Mouse (Mus musculus) liver, adult (tissue): ENCODE measurements around the gene Haus5.

Experiments
- GATA4 ChIP-seq: IDR thresholded peaks from 2 replicates; pipeline ENCODE4 v1.6.1; 2014; ENCODE audit warnings: mild to moderate bottlenecking, low read length; ENCODE audit not compliant: insufficient replicate concordance

Haus5 gene

GRCm38 (mm10) chr7:30639083-30639482 is 25.7 kb downstream of the Haus5 start:
- TF ChIP-seq GATA4 = no peak

GRCm38 (mm10) chr7:30636395-30636794 is 28.4 kb downstream of the Haus5 start:
- TF ChIP-seq GATA4 = no peak

- no peak for TF ChIP-seq GATA4
Observed at GRCm38 (mm10) chr7:30635752-30636151, 29.0 kb downstream of the Haus5 start, which contains the start of gene Etv2. Gene Etv2, minus strand, starts transcription at chr7:30635852.

GRCm38 (mm10) chr7:30634621-30635020 is 30.2 kb downstream of the Haus5 start:
- no peak for TF ChIP-seq GATA4

- TF ChIP-seq GATA4 = no peak
Observed at GRCm38 (mm10) chr7:30633762-30634412, 30.9 kb downstream of the Haus5 start.

GRCm38 (mm10) chr7:30629013-30629412 is 35.8 kb downstream of the Haus5 start:
- TF ChIP-seq GATA4 = no peak

- TF ChIP-seq GATA4 = no peak
Observed at GRCm38 (mm10) chr7:30626647-30627046, 38.1 kb downstream of the Haus5 start.

GRCm38 (mm10) chr7:30625530-30626384 is 39.0 kb downstream of the Haus5 start, which contains the start of gene Cox6b1:
Gene Cox6b1, minus strand, starts transcription at chr7:30626151.
- TF ChIP-seq GATA4 = no peak; the same call in 1 of the 2 replicates

GRCm38 (mm10) chr7:30619202-30619601 is 45.6 kb downstream of the Haus5 start:
- no peak for TF ChIP-seq GATA4

GRCm38 (mm10) chr7:30618658-30619057 is 46.1 kb downstream of the Haus5 start:
- no peak for TF ChIP-seq GATA4

- no peak for TF ChIP-seq GATA4
Observed at GRCm38 (mm10) chr7:30615049-30615760, 49.6 kb downstream of the Haus5 start.

- no peak for TF ChIP-seq GATA4
Observed at GRCm38 (mm10) chr7:30614454-30614853, 50.3 kb downstream of the Haus5 start.

GRCm38 (mm10) chr7:30613529-30614112 is 51.2 kb downstream of the Haus5 start:
- TF ChIP-seq GATA4 = no peak

- TF ChIP-seq GATA4 = no peak
Observed at GRCm38 (mm10) chr7:30612654-30613402, 52.0 kb downstream of the Haus5 start, which contains the start of gene Upk1a. Gene Upk1a, minus strand, starts transcription at chr7:30612847.

GRCm38 (mm10) chr7:30610043-30610442 is 54.8 kb downstream of the Haus5 start:
- TF ChIP-seq GATA4 = no peak

- TF ChIP-seq GATA4 = no peak
Observed at GRCm38 (mm10) chr7:30608476-30608875, 56.3 kb downstream of the Haus5 start.
